Mouse (Mus musculus): ENCODE results near the gene Alox12b. TPM values are rescaled to one million over a fixed set of nuclear protein-coding genes. Genes with fewer than 3 reads are reported as not detected.

Alox12b gene
- not detected for polyA plus RNA-seq (2017; shearing (Covaris generic))

GRCm38 (mm10) chr11:69156800-69157199 lies at the start of gene Alox12b:
Alox12b (plus strand) TSS chr11:69156989.

GRCm38 (mm10) chr11:69120221-69121000 lies 36.4 kb upstream of the Alox12b start, which contains the start of gene Hes7:
Hes7 (plus strand) TSS chr11:69120404.

GRCm38 (mm10) chr11:69122336-69122951 lies 34.3 kb upstream of the Alox12b start, which contains the start of gene 9130213A22Rik:
9130213A22Rik (minus strand) TSS chr11:69122589.

GRCm38 (mm10) chr11:69125852-69125918 lies 31.1 kb upstream of the Alox12b start, which contains the start of gene Aloxe3:
Aloxe3 (plus strand) TSS chr11:69125896.

GRCm38 (mm10) chr11:69197743-69198142 lies 41.0 kb downstream of the Alox12b start, which contains the start of gene Alox8:
Alox8 (minus strand) TSS chr11:69197843.

Other genes with a start within 250 kb of the Alox12b start
- gene Odf4, start 229.9 kb upstream of the Alox12b start, polyA plus RNA-seq (2017; shearing (Covaris generic)), result 0.48 TPM
- 0.24 TPM for gene Arhgef15, start 199.5 kb upstream of the Alox12b start, polyA plus RNA-seq (2017; shearing (Covaris generic))
- gene Slc25a35, start 188.9 kb upstream of the Alox12b start, polyA plus RNA-seq (2017; shearing (Covaris generic)), result 4.6 TPM
- 3.6 TPM for gene Rangrf, start 181.8 kb upstream of the Alox12b start, polyA plus RNA-seq (2017; shearing (Covaris generic))
- 1.8 TPM for gene Pfas, start 148.5 kb upstream of the Alox12b start, polyA plus RNA-seq (2017; shearing (Covaris generic))
- gene Ctc1, start 141.1 kb upstream of the Alox12b start, polyA plus RNA-seq (2017; shearing (Covaris generic)), result 15.3 TPM
- gene Aurkb, start 111.3 kb upstream of the Alox12b start, polyA plus RNA-seq (2017; shearing (Covaris generic)), result 2.2 TPM
- gene Borcs6, start 97.3 kb upstream of the Alox12b start, polyA plus RNA-seq (2017; shearing (Covaris generic)), result 5.9 TPM
- 13.6 TPM for gene Tmem107, start 86.2 kb upstream of the Alox12b start, polyA plus RNA-seq (2017; shearing (Covaris generic))
- gene Vamp2, start 68.5 kb upstream of the Alox12b start, polyA plus RNA-seq (2017; shearing (Covaris generic)), result 250 TPM
- 81.1 TPM for gene Per1, start 61.8 kb upstream of the Alox12b start, polyA plus RNA-seq (2017; shearing (Covaris generic))
- gene Hes7, start 36.6 kb upstream of the Alox12b start, polyA plus RNA-seq (2017; shearing (Covaris generic)), result 0.35 TPM
- 0.63 TPM for gene 9130213A22Rik, start 34.4 kb upstream of the Alox12b start, polyA plus RNA-seq (2017; shearing (Covaris generic))
- gene Aloxe3, start 31.1 kb upstream of the Alox12b start, polyA plus RNA-seq (2017; shearing (Covaris generic)), result 0.69 TPM
- gene Alox8, start 40.9 kb downstream of the Alox12b start, polyA plus RNA-seq (2017; shearing (Covaris generic)), result 0.57 TPM
- 0.10 TPM for gene Gucy2e, start 80.0 kb downstream of the Alox12b start, polyA plus RNA-seq (2017; shearing (Covaris generic))
- gene Cntrob, start 166.8 kb downstream of the Alox12b start, polyA plus RNA-seq (2017; shearing (Covaris generic)), result 9.9 TPM
- gene Trappc1, start 167.0 kb downstream of the Alox12b start, polyA plus RNA-seq (2017; shearing (Covaris generic)), result 43.0 TPM
- 0.65 TPM for gene Kcnab3, start 169.3 kb downstream of the Alox12b start, polyA plus RNA-seq (2017; shearing (Covaris generic))
- 2.2 TPM for gene Rnf227, start 183.5 kb downstream of the Alox12b start, polyA plus RNA-seq (2017; shearing (Covaris generic))
- 65.5 TPM for gene Chd3, start 212.4 kb downstream of the Alox12b start, polyA plus RNA-seq (2017; shearing (Covaris generic))
- 45.5 TPM for gene Naa38, start 238.5 kb downstream of the Alox12b start, polyA plus RNA-seq (2017; shearing (Covaris generic))
- 28.4 TPM for gene Cyb5d1, start 238.6 kb downstream of the Alox12b start, polyA plus RNA-seq (2017; shearing (Covaris generic))
- gene Tmem88, start 241.2 kb downstream of the Alox12b start, polyA plus RNA-seq (2017; shearing (Covaris generic)), result 3.3 TPM

Measured in effector memory CD4-positive, alpha-beta T cell, adult 7 months (primary cell).